Mouse (Mus musculus) stomach, embryonic 16.5 days (tissue): Measurements from ENCODE around the gene Twist2. TPM values are rescaled to one million over a fixed set of nuclear protein-coding genes. Genes with fewer than 3 reads are reported as not detected.

Source experiments
- ATAC-seq: fragments of 200-750 bp; cut with Nextera tagmentation; 2 replicates; pipeline ENCODE4 v1.8.0; 2017; ENCODE audit warnings: moderate number of reproducible peaks, moderate TSS enrichment; ENCODE audit not compliant: insufficient read depth, low FRiP score
- H3K27ac ChIP-seq: fragments of 300-500 bp; sonication (generic); 2 replicates; pipeline ENCODE4 v1.5.1; 2014; ENCODE audit warnings: low read length
- H3K27me3 ChIP-seq: fragments of 300-500 bp; sonication (generic); 2 replicates; pipeline ENCODE4 v1.6.1; 2014; ENCODE audit warnings: low read length, control low read depth, mixed read lengths; ENCODE audit not compliant: control insufficient read depth, insufficient read depth
- H3K36me3 ChIP-seq: fragments of 300-500 bp; sonication (generic); 2 replicates; pipeline ENCODE4 v1.6.1; 2014; ENCODE audit warnings: low read length; ENCODE audit not compliant: control insufficient read depth, insufficient read depth
- H3K4me1 ChIP-seq: fragments of 300-500 bp; sonication (generic); 2 replicates; pipeline ENCODE4 v1.6.1; 2014; ENCODE audit warnings: low read length, control low read depth, mixed read lengths; ENCODE audit not compliant: control insufficient read depth, insufficient read depth
- H3K4me2 ChIP-seq: fragments of 300-500 bp; sonication (generic); 2 replicates; pipeline ENCODE4 v1.6.1; 2014; ENCODE audit warnings: low read depth, low read length, mixed read lengths
- H3K4me3 ChIP-seq: fragments of 300-500 bp; sonication (generic); replicated peaks from 2 replicates; pipeline ENCODE4 v1.5.1; 2014; ENCODE audit warnings: mild to moderate bottlenecking, low read length
- H3K9ac ChIP-seq: fragments of 300-500 bp; sonication (generic); 2 replicates; pipeline ENCODE4 v1.6.1; 2014; ENCODE audit warnings: low read length
- H3K9me3 ChIP-seq: fragments of 300-500 bp; sonication (generic); replicated peaks from 2 replicates; pipeline ENCODE4 v1.6.1; 2016; ENCODE audit warnings: low read length, control low read depth; ENCODE audit not compliant: control insufficient read depth
- WGBS: fragments of 180-500 bp; shearing (Covaris S2); extraction: QIAGEN DNeasy Blood & Tissue Kit; methylation state at CpG from one replicate; pipeline ENCODE4 v1.1.7; 2014; 5-methylcytosine and 5-hydroxymethylcytosine counted together
- polyA plus RNA-seq: library from polyadenylated mRNA; unstranded; fragments of >200 nt; fragmentation: Nextera tagmentation; extraction: Ambion mirVana; gene quantifications from 2 replicates; pipeline ENCODE4 v1.2.1, GENCODE M21; 2015

Twist2 gene
- polyA plus RNA-seq, 1 experiment from 2014 or later = 8.1 TPM

- Histone ChIP-seq H3K4me1 (peaks cover 29% of the 10 kb centered on the region), H3K4me2 (no peak overlapping the region)
- WGBS = 9% methylated on average over 2 of the region's 2 CpGs
Observed at GRCm38 (mm10) chr1:91874633-91875032, 73.4 kb downstream of the Twist2 start.

GRCm38 (mm10) chr1:91875042-91875720 lies 73.9 kb downstream of the Twist2 start:
- no peak overlapping the region for H3K9ac ChIP-seq
- 82% methylated on average over 7 of the region's 7 CpGs for WGBS
- H3K27me3 ChIP-seq = no peaks in the 10 kb centered on the region
- no peak overlapping the region for H3K4me3 ChIP-seq
- peaks cover 29% of the 10 kb centered on the region for H3K4me1 ChIP-seq
- no peaks in the 10 kb centered on the region for H3K9me3 ChIP-seq
- no peaks in the 10 kb centered on the region for H3K36me3 ChIP-seq
- H3K4me2 ChIP-seq = no peak overlapping the region
- H3K27ac ChIP-seq = no peak overlapping the region
- ATAC-seq = no peak

More at GRCm38 (mm10) chr1:91874633-91875032, 73.4 kb downstream of the Twist2 start:
- no peak overlapping the region for H3K27ac ChIP-seq
- no peak overlapping the region for H3K9ac ChIP-seq
- no peaks in the 10 kb centered on the region for H3K36me3 ChIP-seq
- H3K27me3 ChIP-seq = no peaks in the 10 kb centered on the region
- ATAC-seq = no peak
- no peak overlapping the region for H3K4me3 ChIP-seq
- H3K9me3 ChIP-seq = no peaks in the 10 kb centered on the region

- Histone ChIP-seq H3K4me1 (peaks cover 1% of the 10 kb centered on the region; the same call in 1 of the 2 replicates), H3K4me3 (no peak overlapping the region), H3K9me3 (no peaks in the 10 kb centered on the region), H3K4me2 (no peak overlapping the region), H3K27me3 (no peaks in the 10 kb centered on the region), H3K9ac (no peak overlapping the region), H3K36me3 (no peaks in the 10 kb centered on the region), H3K27ac (no peak overlapping the region)
- no peak for ATAC-seq
- WGBS = 38% methylated on average over 5 of the region's 5 CpGs
Observed at GRCm38 (mm10) chr1:91878696-91879095, 77.4 kb downstream of the Twist2 start.

GRCm38 (mm10) chr1:91880156-91880555 lies 78.9 kb downstream of the Twist2 start:
- Histone ChIP-seq H3K4me1 (no peaks in the 10 kb centered on the region), H3K36me3 (no peaks in the 10 kb centered on the region), H3K27me3 (no peaks in the 10 kb centered on the region), H3K27ac (no peak overlapping the region), H3K4me3 (no peak overlapping the region), H3K4me2 (no peak overlapping the region), H3K9me3 (no peaks in the 10 kb centered on the region), H3K9ac (no peak overlapping the region)
- no peak for ATAC-seq
- whole genome bisulfite sequencing = 85% methylated on average over 12 of the region's 12 CpGs

- H3K27me3 ChIP-seq = no peaks in the 10 kb centered on the region
- no peak overlapping the region for H3K27ac ChIP-seq
- WGBS = 50% methylated on average over 8 of the region's 8 CpGs
- ATAC-seq = no peak
- no peaks in the 10 kb centered on the region for H3K9me3 ChIP-seq
- H3K4me3 ChIP-seq = no peak overlapping the region
- H3K9ac ChIP-seq = no peak overlapping the region; the same call in 1 of the 2 replicates
- H3K36me3 ChIP-seq = no peaks in the 10 kb centered on the region
- no peaks in the 10 kb centered on the region for H3K4me1 ChIP-seq
- no peak overlapping the region for H3K4me2 ChIP-seq
Observed at GRCm38 (mm10) chr1:91880899-91881298, 79.6 kb downstream of the Twist2 start.

- 38% methylated on average over 5 of the region's 5 CpGs for WGBS
- Histone ChIP-seq H3K4me3 (no peak overlapping the region), H3K9ac (no peak overlapping the region), H3K36me3 (no peaks in the 10 kb centered on the region), H3K4me1 (no peaks in the 10 kb centered on the region), H3K4me2 (no peak overlapping the region), H3K27ac (peak overlapping the region; percentile 43; the same call in 1 of the 2 replicates), H3K9me3 (no peaks in the 10 kb centered on the region), H3K27me3 (no peaks in the 10 kb centered on the region)
- ATAC-seq = peak; percentile 78
Observed at GRCm38 (mm10) chr1:91883115-91883514, 81.9 kb downstream of the Twist2 start.

GRCm38 (mm10) chr1:91893598-91893997 lies 92.3 kb downstream of the Twist2 start:
- Histone ChIP-seq H3K9me3 (no peaks in the 10 kb centered on the region), H3K27me3 (no peaks in the 10 kb centered on the region), H3K4me1 (no peaks in the 10 kb centered on the region), H3K9ac (no peak overlapping the region), H3K27ac (no peak overlapping the region), H3K36me3 (no peaks in the 10 kb centered on the region), H3K4me2 (no peak overlapping the region), H3K4me3 (no peak overlapping the region)
- WGBS = 77% methylated on average over 11 of the region's 11 CpGs
- peak; percentile 17; the same call in 1 of the 2 replicates for ATAC-seq

- H3K4me3 ChIP-seq = no peak overlapping the region
- WGBS = 83% methylated on average over 5 of the region's 5 CpGs
- ATAC-seq = no peak
- no peaks in the 10 kb centered on the region for H3K4me1 ChIP-seq
- H3K4me2 ChIP-seq = no peak overlapping the region
- H3K36me3 ChIP-seq = no peaks in the 10 kb centered on the region
- no peaks in the 10 kb centered on the region for H3K27me3 ChIP-seq
- no peaks in the 10 kb centered on the region for H3K9me3 ChIP-seq
- H3K9ac ChIP-seq = no peak overlapping the region
- H3K27ac ChIP-seq = no peak overlapping the region
Observed at GRCm38 (mm10) chr1:91894286-91894685, 93.0 kb downstream of the Twist2 start.

GRCm38 (mm10) chr1:91897078-91897477 lies 95.8 kb downstream of the Twist2 start:
- Histone ChIP-seq H3K9ac (no peak overlapping the region), H3K27ac (no peak overlapping the region), H3K9me3 (no peaks in the 10 kb centered on the region), H3K4me2 (no peak overlapping the region), H3K27me3 (no peaks in the 10 kb centered on the region), H3K36me3 (no peaks in the 10 kb centered on the region), H3K4me3 (no peak overlapping the region), H3K4me1 (no peaks in the 10 kb centered on the region)
- no peak for ATAC-seq
- whole genome bisulfite sequencing = 93% methylated on average over 2 of the region's 2 CpGs
